Mouse (Mus musculus): ENCODE data around the gene Tmem170b.

DNA sequence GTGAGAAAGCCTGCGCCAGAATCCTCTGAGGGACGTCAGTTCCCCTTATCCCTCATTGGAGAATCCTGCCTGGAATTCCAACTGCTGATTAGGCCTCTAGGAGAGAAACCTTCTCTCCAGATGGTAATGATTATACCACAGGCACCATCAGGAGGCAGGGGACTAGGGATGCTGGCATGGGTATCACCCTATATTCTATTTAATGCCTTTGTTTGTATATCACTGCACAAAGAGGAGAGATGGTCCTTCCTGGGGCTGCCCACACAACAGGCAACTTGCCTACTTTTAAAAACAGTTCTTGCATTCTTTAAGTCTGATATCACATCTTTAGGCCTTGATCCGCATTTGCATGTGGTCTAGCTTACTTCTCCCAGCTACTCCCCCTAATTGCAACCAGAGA lies 37.3 kb upstream of the Tmem170b start:
- TF ChIP-seq CTCF (IDR thresholded peaks at IDR 0.05; ENCODE audit: insufficient read depth, low read length) (no peak), POLR2A (IDR thresholded peaks at IDR 0.05; ENCODE audit: borderline replicate concordance, extremely low read depth, low read depth, low read length) (no peak)

Measured in lung, adult 2 months (tissue).